Mouse (Mus musculus): ENCODE data around the gene St3gal5.
"Not testable (repeated sequence)": the region's sequence is repeated elsewhere in the genome, so short reads cannot be mapped to it uniquely, and the experiment has no call there.

The St3gal5 gene

DNA sequence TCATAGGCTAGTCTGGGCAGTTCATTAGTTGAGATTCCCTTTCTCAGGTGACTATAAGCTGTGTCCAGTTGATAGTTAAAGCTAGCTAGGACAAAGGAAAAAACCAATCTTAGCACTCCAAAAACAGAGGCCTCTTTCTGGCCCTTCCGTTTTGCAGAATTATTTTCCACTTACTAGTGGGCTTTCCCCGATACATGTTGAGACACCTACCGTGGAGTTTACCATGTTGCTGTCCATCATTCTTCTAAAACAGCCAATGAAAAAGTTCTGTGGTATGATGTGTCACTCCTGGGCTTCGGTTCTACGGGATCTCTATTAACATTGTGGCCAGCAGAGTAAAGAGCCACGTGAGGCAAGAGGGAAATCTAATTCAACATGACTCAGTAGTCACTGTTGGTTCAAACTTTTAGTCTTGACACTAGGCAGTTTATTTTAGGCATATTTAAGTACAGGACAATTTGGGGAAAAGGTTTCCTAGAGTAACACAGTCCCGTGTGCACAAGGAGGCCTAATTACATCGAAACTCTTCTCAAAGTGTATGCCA lies 35.4 kb downstream of the St3gal5 start:
- no peak for ATAC-seq (ENCODE audit: low TSS enrichment)

DNA sequence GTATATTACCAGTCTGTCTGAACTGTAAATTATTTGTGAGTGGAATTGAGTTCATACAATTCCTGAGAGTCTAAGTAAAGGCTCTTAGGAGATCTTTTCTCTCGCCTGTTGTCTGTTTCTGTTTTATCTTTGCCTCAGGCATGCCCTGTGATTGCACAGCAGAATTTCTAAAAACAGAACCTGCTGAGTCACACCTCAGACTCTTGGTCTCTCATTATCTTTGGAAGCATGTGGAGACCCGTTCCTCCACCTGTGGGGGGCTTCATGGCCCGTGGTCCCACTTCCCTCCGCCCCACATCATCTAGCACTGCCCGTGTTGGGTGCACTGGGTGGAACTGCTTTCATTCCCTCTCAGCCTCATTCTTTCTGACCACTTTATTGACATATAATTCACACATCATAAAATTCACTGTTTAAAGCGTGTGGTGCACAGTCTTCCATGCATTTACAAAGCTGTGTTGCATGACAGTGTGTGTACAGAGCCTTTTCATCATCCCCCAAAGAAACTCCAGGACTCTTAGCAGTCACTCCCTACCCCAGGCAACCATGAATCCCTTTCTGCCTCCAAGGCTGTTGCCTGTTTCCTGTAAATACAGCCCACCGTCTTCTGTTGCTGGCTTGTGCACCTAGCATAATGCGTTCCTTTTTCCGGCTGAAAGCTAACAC lies 37.6 kb downstream of the St3gal5 start:
- ATAC-seq (ENCODE audit: low TSS enrichment) = peak; percentile 44

DNA sequence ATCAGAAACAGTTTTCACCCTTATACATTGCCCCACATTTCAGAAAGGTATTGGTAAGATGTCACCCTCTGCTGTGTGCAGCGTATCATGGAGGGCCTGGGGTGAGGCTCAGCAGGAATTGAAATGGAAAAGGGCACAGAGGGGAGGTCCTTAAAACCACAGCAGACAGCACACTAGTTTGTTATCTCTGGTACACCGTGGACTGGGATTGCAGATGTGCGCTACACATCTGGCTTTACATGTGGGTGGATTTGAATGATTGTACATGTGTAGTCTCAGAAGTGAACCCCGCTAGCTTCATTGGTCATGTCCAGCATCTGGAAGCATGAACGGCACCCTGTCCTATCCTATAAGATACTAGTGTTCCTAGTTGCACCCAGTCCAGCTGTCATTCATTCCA lies 38.6 kb downstream of the St3gal5 start:
- ATAC-seq (ENCODE audit: low TSS enrichment) = no peak

DNA sequence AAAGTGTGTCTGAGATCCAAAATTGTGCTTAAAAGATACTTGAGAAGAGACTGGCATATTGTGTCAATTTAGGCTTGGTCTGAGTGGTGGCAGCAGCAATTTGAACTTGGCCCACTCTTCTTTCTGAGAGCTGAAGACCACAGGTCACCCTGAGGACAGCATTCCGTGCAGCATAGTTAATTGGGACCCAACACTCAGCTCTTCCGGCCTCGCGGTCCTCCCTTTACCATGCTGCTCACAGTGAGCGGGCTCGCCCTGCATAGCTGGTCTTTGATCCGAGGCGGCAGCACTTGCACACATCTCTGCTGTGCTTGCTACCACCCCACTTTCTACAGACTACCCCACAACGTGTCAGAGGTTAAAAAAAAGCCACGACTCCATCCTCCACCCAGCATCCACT lies 39.2 kb downstream of the St3gal5 start:
- no peak for ATAC-seq (ENCODE audit: low TSS enrichment)

DNA sequence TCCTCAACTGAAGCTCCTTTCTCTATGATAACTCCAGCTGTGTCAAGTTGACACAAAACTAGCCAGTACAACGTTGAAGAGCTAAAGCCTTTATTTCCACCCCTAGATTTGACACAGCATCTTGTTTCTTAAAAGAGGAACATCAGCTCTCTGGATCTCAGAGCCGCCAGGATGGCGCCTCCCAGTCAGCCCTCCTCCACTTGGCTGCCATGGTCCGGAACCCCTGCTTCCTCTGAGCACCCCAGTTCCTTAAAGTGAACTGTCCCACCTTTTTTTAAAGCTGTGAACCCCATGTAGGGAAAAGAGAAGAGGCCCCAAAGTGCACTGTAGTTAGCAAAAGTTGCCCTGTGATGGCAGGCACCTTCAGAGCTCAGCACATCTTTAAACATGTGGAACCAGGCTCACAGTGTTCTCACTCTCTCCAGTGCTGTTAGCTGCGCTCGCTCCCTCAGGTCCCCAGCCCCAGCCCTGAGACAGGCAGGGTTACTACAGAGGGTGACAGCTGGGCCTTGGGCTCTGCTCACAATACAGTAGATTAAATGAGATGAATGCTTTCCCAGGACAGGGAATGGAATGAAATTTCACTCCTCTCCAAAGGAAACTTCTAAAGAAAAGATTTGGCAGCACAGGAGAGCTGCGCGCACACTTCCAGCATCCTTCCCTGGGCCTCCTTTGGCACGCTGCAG lies 42.3 kb downstream of the St3gal5 start:
- peak; percentile 18; the same call in 1 of the 2 replicates for ATAC-seq (ENCODE audit: low TSS enrichment)

DNA sequence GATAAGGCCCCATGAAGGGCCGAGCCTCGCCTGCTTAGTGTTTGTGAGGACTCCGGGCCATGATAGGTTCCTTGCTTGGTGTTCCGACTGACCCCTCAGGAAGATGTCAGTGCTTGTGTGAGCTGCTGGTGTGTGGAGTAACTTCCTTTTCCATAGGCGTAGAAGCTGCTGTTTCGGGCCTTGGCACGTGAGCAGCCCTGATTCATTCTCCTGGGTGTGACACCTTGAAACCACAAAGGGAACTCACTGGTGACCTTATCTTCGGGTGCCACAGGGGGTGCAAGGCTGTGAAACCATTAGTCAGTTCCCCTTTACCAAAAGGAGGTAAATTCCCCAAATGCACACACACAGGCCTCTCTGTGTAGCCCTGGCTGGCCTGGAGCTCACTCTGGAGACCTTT lies 43.0 kb downstream of the St3gal5 start:
- ATAC-seq (ENCODE audit: low TSS enrichment) = no peak

DNA sequence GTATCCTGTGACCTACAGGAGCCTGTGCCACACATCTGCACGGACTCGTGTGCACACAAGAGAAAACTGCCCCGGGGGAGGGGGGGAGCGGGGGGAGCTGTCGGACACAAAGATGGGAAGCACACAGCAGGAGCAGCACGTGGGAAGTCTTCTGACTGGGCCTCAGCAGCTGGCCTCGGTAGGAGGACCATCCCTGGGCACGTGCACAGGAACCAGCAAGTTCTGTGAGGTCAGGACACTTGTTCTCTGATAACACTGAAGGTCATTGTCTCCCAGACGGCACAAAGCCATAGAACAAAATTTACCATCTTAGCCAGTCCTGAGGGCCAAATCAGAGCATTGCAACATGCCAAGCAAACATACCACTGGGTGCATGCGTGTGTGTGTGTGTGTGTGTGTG lies 43.8 kb downstream of the St3gal5 start:
- no peak for ATAC-seq (ENCODE audit: low TSS enrichment)

- no peak for ATAC-seq (ENCODE audit: low TSS enrichment)
Observed at GRCm38 (mm10) chr6:72142561-72142960, 45.2 kb downstream of the St3gal5 start.

- ATAC-seq (ENCODE audit: low TSS enrichment) = no peak
Observed at GRCm38 (mm10) chr6:72144353-72144752, 47.0 kb downstream of the St3gal5 start.

DNA sequence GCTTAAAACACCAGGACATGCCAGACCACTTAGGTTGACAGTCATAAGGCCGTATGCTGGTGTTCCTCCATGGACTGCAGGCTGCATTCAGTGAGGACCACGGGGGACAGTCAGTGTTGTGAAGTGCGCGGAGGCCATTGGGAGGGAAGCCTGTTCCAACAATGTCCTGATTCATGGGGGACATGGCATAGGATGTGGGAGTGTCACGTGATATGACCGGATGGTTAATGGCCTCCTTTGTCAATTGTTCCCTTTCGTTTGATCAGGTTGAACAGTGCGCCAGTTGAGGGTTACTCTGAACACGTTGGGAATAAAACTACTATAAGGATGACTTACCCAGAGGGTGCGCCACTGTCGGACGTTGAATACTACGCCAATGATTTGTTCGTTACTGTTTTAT lies 49.4 kb downstream of the St3gal5 start:
- ATAC-seq (ENCODE audit: low TSS enrichment) = peak; percentile 69

DNA sequence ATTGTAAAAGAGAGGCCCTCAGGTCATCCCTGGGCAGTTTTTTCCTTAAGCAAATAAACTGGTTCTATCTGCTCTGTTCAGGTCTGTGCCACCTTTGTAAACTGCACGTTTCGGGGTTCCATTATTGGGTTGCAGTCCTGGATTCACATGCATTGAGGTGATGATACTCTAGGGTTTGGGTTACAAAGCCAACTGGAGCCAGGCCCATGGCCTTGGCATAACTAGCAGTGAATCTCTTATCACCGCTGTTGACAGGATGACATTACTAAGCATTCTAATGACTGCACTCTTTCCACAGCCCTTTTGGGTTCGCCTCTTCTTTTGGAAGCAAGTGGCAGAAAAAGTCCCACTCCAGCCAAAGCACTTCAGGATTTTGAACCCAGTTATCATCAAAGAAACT lies 51.3 kb downstream of the St3gal5 start:
- no peak for ATAC-seq (ENCODE audit: low TSS enrichment)

GRCm38 (mm10) chr6:72149797-72150196 lies 52.4 kb downstream of the St3gal5 start:
- no peak for ATAC-seq (ENCODE audit: low TSS enrichment)

- 0 out of 2 replicates have a peak, but pooled peaks have one; percentile 20 for ATAC-seq (ENCODE audit: low TSS enrichment)
Observed at GRCm38 (mm10) chr6:72152707-72153106, 55.3 kb downstream of the St3gal5 start.

DNA sequence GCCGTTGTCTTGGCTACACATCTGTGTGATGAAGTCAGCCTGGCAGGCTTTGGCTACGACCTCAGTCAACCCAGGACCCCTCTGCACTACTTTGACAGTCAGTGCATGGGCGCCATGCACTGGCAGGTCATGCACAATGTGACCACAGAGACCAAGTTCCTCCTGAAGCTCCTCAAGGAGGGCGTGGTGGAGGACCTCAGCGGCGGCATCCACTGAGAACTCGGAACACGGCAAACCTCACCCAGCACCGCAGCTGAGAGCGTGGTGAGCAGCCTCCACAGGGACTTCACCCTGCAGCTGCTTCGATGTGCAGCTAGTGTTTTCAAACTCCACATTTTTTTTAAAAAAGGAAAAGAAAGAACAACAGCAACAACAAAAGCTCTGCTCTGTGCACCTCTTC lies 56.1 kb downstream of the St3gal5 start:
- ATAC-seq (ENCODE audit: low TSS enrichment) = no peak

DNA sequence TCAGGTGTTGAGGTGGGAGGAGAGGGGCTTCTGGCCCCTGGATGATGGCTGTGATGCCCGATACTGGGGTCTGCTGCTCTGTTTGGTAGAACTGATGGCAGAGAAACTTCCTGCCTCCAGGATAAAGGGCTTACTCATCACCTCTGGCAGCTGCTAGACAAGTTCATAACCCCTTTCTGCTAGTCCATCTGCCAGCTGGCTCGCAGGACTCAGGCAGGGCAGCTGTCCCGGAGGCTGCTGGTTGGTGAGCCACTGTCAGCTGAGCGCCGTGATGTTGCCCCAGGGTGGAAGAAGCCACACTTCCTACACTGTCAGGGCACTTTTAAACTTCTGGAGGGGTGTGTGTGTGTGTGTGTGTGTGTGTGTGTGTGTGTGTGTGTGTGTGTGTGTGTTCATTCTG lies 56.6 kb downstream of the St3gal5 start:
- ATAC-seq (ENCODE audit: low TSS enrichment) = not testable (repeated sequence)

- no peak for ATAC-seq (ENCODE audit: low TSS enrichment)
Observed at GRCm38 (mm10) chr6:72154938-72155531, 57.6 kb downstream of the St3gal5 start.

GRCm38 (mm10) chr6:72155649-72156048 lies 58.3 kb downstream of the St3gal5 start:
- ATAC-seq (ENCODE audit: low TSS enrichment) = no peak

GRCm38 (mm10) chr6:72158966-72159764 lies 61.8 kb downstream of the St3gal5 start:
- no peak for ATAC-seq (ENCODE audit: low TSS enrichment)

DNA sequence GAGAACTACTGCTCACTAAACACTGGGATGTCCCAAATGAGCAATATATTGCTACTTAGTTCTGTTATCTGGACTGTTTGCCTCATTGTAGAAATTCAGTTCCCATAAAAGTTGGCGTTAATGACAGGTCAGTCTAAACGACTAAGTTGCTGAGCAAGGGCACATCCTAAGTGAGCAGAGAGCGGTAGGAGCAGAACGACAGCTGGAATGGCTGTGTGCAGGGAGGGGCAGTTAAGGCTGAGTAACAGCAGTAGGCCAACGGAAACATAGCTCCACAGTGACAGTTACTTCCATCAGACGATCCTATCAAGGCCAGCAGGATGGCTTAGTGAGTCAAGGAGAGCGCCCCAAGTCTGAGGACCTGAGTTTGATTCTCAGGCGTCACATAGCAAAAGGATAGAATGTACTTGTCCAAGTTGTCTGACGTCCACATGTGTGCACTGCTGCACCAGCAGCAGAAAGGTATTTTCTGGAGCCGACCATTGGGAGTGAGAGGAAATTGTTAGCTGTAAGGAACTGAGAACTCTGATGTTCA lies 62.5 kb downstream of the St3gal5 start:
- ATAC-seq (ENCODE audit: low TSS enrichment) = no peak

DNA sequence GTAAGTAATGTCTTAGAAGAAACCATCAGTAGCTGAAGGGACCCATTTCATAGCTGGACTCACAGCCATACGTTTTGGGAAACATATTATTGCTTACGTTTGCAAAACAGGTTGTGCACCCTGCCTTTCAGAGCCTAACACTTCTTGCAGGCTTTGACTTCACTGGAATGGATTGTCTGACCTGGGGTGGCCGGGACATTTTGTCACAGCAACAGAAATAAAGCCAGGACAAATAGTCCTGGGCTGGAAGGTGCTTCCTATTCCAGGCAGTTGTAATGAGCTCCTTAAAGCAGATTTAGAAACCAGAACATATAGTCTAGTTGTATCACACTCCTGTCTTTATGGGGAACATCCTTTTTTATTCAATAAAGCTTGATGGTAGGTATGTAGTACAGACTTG lies 63.6 kb downstream of the St3gal5 start:
- ATAC-seq (ENCODE audit: low TSS enrichment) = no peak

- no peak for ATAC-seq (ENCODE audit: low TSS enrichment)
Observed at GRCm38 (mm10) chr6:72161751-72162150, 64.4 kb downstream of the St3gal5 start.

Measured in frontal cortex, adult (tissue).